12 mouse cellular contexts compared by ENCODE assay signal in genomic region chr1:127765468-127765867, GRCm38 (mm10). TPM values are rescaled to one million over a fixed set of nuclear protein-coding genes. Genes with fewer than 3 reads are reported as not detected.
DNase-seq lines count a peak whose midpoint lies in the region; ATAC-seq and TF ChIP-seq lines count a peak whose summit lies in the region.
"Had no signal": no experiment of that assay in that cellular context is flagged by ENCODE, and none has a peak within 500 bp of the region (broad histone marks: within the 10 kb centered on the region; RNA-seq: fewer than 3 reads in every experiment).

No protein-coding gene starts in this region.

- ATAC-seq in megakaryocyte progenitor cell, adult 5-6 weeks (replicated peaks; ENCODE audit: poor library complexity), result peak; percentile 86

- peak; percentile 29; the same call in 1 of the 2 replicates for TF ChIP-seq CTCF in cerebellum, adult 2 months (IDR thresholded peaks at IDR 0.05; ENCODE audit: borderline replicate concordance, insufficient read depth, low read depth, low read length)
- peak; percentile 79 for TF ChIP-seq CTCF in layer of hippocampus, adult 2 months (conservative IDR thresholded peaks at IDR 0.05)

- H3K27ac ChIP-seq in cerebellum, adult 2 months (ENCODE audit: insufficient read depth, low read length), result no peak overlapping the region
- H3K27ac ChIP-seq in layer of hippocampus, adult 2 months, result no peak overlapping the region
- H3K27ac ChIP-seq: forebrain, embryonic 12.5 days; midbrain, embryonic 12.5 days had no signal

- WGBS in cerebellum, adult 2 months, result 60% methylated on average over 2 of the region's 2 CpGs

- no peaks in the 10 kb centered on the region for H3K4me1 ChIP-seq in cerebellum, adult 2 months (ENCODE audit: control insufficient read depth, insufficient read depth, low read length)
- H3K4me1 ChIP-seq: forebrain, embryonic 12.5 days; midbrain, embryonic 12.5 days had no signal

- DNase-seq in cerebellum, adult 2 months, result no peak
- DNase-seq in cerebellum, adult 18-20 months, result no peak
- peak in 1 of 2 experiments; percentile 29 for DNase-seq in layer of hippocampus, adult 2 months (ENCODE audit: low spot score in 2 of 2)
- DNase-seq in layer of hippocampus, adult 8-10 months (ENCODE audit: low spot score in 2 of 2), result no peak
- DNase-seq in brain, adult 2 months (ENCODE audit: low read depth, low spot score), result peak; percentile 56
- no peak for DNase-seq in thymus, adult 18-20 months
- no peak for DNase-seq in adrenal gland, postnatal 25 days
- DNase-seq: heart, postnatal 4 days; right cerebral cortex, postnatal 14 days had no signal

- no peaks in the 10 kb centered on the region for H3K27me3 ChIP-seq in cerebellum, adult 2 months (ENCODE audit: control insufficient read depth, insufficient read depth, low read length)
- H3K27me3 ChIP-seq: forebrain, embryonic 12.5 days; midbrain, embryonic 12.5 days had no signal

- H3K4me3 ChIP-seq in cerebellum, adult 2 months (replicated peaks; ENCODE audit: insufficient read depth, low read depth, low read length), result no peak overlapping the region
- no peak overlapping the region for H3K4me3 ChIP-seq in layer of hippocampus, adult 2 months
- H3K4me3 ChIP-seq: forebrain, embryonic 12.5 days; midbrain, embryonic 12.5 days had no signal

- TF ChIP-seq POLR2A in cerebellum, adult 2 months (IDR thresholded peaks at IDR 0.05; ENCODE audit: borderline replicate concordance, insufficient read depth, low read length), result no peak

RNA-seq across cellular contexts. Expression of gene Ccnt2, which starts 8.5 kb away (rescaled TPM):
- 53.9 and 54.9 TPM in 2 replicates for polyA plus RNA-seq in cerebellum, adult 2 months (2012; rRNA removed)
- 10 to 100 TPM; 64.8 to 76.0 TPM for total RNA-seq in layer of hippocampus, adult 2 months (2021)
- total RNA-seq in layer of hippocampus, adult 8-10 months (2022), result 10 to 100 TPM; 61.7 to 83.7 (median 73.7) TPM
- total RNA-seq in megakaryocyte progenitor cell, adult 5-6 weeks (2015), result 30.7 and 32.9 TPM in 2 replicates
- total RNA-seq in megakaryocyte progenitor cell, adult 5-6 weeks (2017), result 36.4 and 48.2 TPM in 2 replicates
- 49.4 and 56.7 TPM in 2 replicates for total RNA-seq in adrenal gland, postnatal 25 days (2021)

RNA-seq across cellular contexts. Expression of gene Acmsd, which starts 36.3 kb away (rescaled TPM):
- polyA plus RNA-seq in cerebellum, adult 2 months (2012; rRNA removed), result 0.05 TPM in 1 of 2 replicates, not detected in the other
- not detected for total RNA-seq in layer of hippocampus, adult 2 months (2021)
- not detected for total RNA-seq in layer of hippocampus, adult 8-10 months (2022)
- total RNA-seq in megakaryocyte progenitor cell, adult 5-6 weeks (2015), result 0.64 and 2.4 TPM in 2 replicates
- 1.4 and 1.8 TPM in 2 replicates for total RNA-seq in megakaryocyte progenitor cell, adult 5-6 weeks (2017)
- not detected in 2 replicates for total RNA-seq in adrenal gland, postnatal 25 days (2021)
